Mouse (Mus musculus) G1E (cell line): ENCODE results near the gene Tbc1d9b.

Experiments
- CTCF ChIP-seq: IDR thresholded peaks from 2 replicates; pipeline ENCODE4 v1.5.1; 2012; ENCODE audit warnings: low read depth, low read length, inconsistent platforms, mixed read lengths
- TAL1 ChIP-seq: conservative IDR thresholded peaks from 2 replicates; pipeline ENCODE4 v1.6.1; 2012; ENCODE audit warnings: low read depth, low read length, inconsistent platforms, mixed read lengths

GRCm38 (mm10) chr11:50132265-50132664 lies 1.1 kb downstream of the Tbc1d9b start:
- TF ChIP-seq CTCF (no peak), TAL1 (no peak)
